Mouse (Mus musculus): ENCODE measurements around the gene Qk. TPM values are rescaled to one million over a fixed set of nuclear protein-coding genes. Genes with fewer than 3 reads are reported as not detected.

Gene Qk
- polyA plus RNA-seq, 1 experiment from 2014 or later, result 44.5 TPM

DNA sequence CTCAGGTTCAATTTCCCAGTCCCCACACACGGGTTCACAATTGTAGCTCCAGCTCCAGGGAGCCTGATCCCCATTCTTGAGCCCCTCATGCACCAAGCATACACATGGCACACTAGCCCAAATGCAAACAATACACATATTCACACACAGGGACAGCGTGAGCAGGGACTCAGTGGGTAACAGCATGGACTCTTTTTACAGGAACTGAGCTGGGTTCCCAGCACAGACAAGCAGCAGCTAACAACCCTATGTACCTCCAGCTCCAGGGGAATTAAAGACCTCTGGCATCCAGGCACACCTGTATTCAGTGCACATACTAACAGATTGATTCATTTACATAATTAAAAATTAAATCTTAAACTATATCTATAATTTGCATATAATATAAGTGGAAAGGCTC, 34.9 kb downstream of the Qk start:
- peaks cover 19% of the 10 kb centered on the region; the same call in 1 of the 2 replicates for H3K4me1 ChIP-seq
- no peak overlapping the region for H3K27ac ChIP-seq
- H3K9me3 ChIP-seq, result no peaks in the 10 kb centered on the region
- no peak overlapping the region for H3K4me3 ChIP-seq
- no peak for DNase-seq (ENCODE audit: low spot score)
- peaks cover 5% of the 10 kb centered on the region for H3K36me3 ChIP-seq
- no peaks in the 10 kb centered on the region for H3K27me3 ChIP-seq (ENCODE audit: insufficient read depth, poor library complexity, severe bottlenecking)
- WGBS, result 55% methylated on average over 2 of the region's 2 CpGs

DNA sequence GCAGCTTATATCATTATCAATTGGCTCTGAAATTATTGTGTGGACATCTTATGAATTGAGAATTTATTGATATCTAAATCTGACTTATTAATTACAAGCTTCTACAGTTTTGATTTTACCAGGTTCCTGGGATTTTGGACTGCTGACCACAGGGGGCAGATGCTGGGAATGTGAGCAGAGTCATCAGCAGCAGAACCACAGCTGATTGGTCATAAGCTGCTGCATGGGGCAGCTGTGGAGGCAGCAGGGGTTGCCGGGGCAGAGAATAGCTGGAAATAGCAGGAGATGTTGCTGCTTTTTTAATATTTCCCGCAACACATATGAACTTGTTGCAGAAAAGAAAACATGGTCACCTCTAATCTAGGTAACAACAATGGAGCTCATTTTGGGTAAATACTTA, 40.1 kb downstream of the Qk start:
- Histone ChIP-seq H3K9me3 (no peaks in the 10 kb centered on the region), H3K27me3 (ENCODE audit: insufficient read depth, poor library complexity, severe bottlenecking) (no peaks in the 10 kb centered on the region), H3K27ac (no peak overlapping the region), H3K4me3 (no peak overlapping the region), H3K36me3 (peaks cover 14% of the 10 kb centered on the region), H3K4me1 (0 out of 2 replicates have a peak, but pooled peaks cover under 1% of the 10 kb centered on the region)
- no peak for DNase-seq (ENCODE audit: low spot score)
- 83% methylated on average over 2 of the region's 2 CpGs for WGBS

DNA sequence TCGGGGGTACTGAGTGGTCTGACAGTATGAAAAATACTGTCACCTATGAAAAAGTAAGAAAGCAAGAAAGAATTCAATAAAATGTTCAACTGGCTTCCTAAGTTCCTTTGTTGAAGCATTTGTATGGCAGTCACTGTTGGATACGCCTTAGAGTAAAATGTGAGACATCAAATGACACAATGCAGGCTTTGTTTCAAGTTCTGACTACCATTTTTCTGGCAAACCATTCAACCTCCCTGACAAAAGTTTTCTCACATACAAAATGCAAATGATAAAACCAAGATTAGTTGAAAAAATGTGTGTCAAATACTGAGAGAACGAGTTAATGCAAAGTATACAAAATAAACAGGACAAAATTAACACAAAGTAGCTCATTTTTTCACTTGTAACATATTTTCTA, 50.1 kb downstream of the Qk start:
- 0 out of 2 replicates have a peak, but pooled peaks cover 3% of the 10 kb centered on the region for H3K4me1 ChIP-seq
- H3K27me3 ChIP-seq (ENCODE audit: insufficient read depth, poor library complexity, severe bottlenecking), result no peaks in the 10 kb centered on the region
- no peak overlapping the region for H3K4me3 ChIP-seq
- peaks cover 10% of the 10 kb centered on the region; the same call in 1 of the 2 replicates for H3K36me3 ChIP-seq
- no peak for DNase-seq (ENCODE audit: low spot score)
- H3K27ac ChIP-seq, result no peak overlapping the region
- 84% methylated on average over 3 of the region's 3 CpGs for WGBS
- H3K9me3 ChIP-seq, result no peaks in the 10 kb centered on the region

DNA sequence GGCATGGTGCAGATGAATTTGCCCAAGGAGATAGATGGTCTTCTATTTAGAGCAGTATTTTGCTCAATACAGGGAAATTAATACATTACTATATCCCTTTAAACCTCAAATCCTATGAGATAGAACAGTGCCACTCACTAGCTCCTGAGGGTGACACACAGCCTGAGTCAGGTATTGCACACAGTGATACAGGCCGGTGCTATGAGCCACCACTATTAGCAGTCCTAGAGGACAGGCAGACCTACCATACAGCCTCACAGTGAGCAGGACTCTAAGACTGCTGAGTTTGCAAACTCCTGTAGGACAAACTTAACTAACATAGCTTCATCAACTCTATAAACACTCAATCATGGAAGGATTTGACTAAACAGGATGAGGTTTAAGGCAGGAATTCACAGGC, 51.2 kb downstream of the Qk start:
- WGBS, result 82% methylated on average over 1 of the region's 1 CpGs

GRCm38 (mm10) chr17:10266207-10266606, 53.4 kb downstream of the Qk start:
- DNase-seq (ENCODE audit: low spot score), result no peak
- 0 out of 2 replicates have a peak, but pooled peaks cover 3% of the 10 kb centered on the region for H3K4me1 ChIP-seq
- H3K27me3 ChIP-seq (ENCODE audit: insufficient read depth, poor library complexity, severe bottlenecking), result no peaks in the 10 kb centered on the region
- H3K36me3 ChIP-seq, result peaks cover 12% of the 10 kb centered on the region
- H3K27ac ChIP-seq, result no peak overlapping the region
- H3K4me3 ChIP-seq, result no peak overlapping the region
- WGBS, result 82% methylated on average over 4 of the region's 4 CpGs
- no peaks in the 10 kb centered on the region for H3K9me3 ChIP-seq

More for the DNA sequence above, 51.2 kb downstream of the Qk start:
- H3K4me3 ChIP-seq, result no peak overlapping the region
- H3K27me3 ChIP-seq (ENCODE audit: insufficient read depth, poor library complexity, severe bottlenecking), result no peaks in the 10 kb centered on the region
- no peaks in the 10 kb centered on the region for H3K9me3 ChIP-seq
- peaks cover 14% of the 10 kb centered on the region; the same call in 1 of the 2 replicates for H3K36me3 ChIP-seq
- no peak overlapping the region for H3K27ac ChIP-seq
- H3K4me1 ChIP-seq, result 0 out of 2 replicates have a peak, but pooled peaks cover 3% of the 10 kb centered on the region
- no peak for DNase-seq (ENCODE audit: low spot score)

GRCm38 (mm10) chr17:10251252-10251958, 68.2 kb downstream of the Qk start:
- Histone ChIP-seq H3K36me3 (peaks cover 10% of the 10 kb centered on the region; the same call in 1 of the 2 replicates), H3K27ac (no peak overlapping the region), H3K4me3 (no peak overlapping the region), H3K4me1 (peaks cover 4% of the 10 kb centered on the region; the same call in 1 of the 2 replicates), H3K27me3 (ENCODE audit: insufficient read depth, poor library complexity, severe bottlenecking) (no peaks in the 10 kb centered on the region), H3K9me3 (no peaks in the 10 kb centered on the region)
- DNase-seq (ENCODE audit: low spot score), result no peak
- 75% methylated on average over 4 of the region's 4 CpGs for WGBS

DNA sequence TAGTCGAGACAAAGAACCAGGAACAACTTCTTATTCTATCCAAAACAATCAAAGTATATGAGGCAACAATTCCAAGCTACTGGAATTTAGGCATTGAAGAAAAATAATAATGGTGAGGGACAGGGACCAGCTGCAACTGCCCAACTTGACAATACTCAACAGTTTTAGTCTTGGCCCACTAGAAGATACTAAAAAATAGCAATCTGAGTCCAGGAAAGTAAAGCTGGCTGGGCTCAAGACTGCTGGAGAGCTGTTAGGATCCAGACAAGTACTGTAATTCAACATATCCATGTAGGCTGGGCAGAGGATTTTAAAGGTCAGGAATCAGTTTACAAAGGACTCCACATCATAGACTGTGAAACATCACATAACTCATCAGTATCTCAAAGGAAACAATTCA, 79.6 kb downstream of the Qk start:
- 95% methylated on average over 1 of the region's 1 CpGs for WGBS

DNA sequence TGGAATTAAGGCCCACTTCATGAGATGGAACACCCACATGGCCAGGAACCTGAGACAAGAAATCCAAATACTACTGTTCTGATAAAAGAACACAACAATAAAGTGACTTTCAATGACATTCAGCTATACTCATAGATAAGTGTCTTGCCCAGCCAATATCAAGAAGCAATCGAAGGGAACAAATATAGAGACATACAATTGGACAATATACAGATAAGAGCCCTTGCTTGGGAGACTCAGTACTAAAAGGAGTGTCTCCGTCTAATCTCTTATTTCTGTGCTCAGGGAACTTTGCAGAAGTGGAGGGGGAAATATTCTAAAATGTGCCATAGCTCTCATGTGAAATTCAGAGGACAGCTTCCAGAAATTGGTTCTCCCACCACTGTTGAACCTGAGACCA, 83.1 kb downstream of the Qk start:
- peaks cover 22% of the 10 kb centered on the region for H3K36me3 ChIP-seq
- H3K27ac ChIP-seq, result no peak overlapping the region
- no peak for DNase-seq (ENCODE audit: low spot score)
- 79% methylated on average over 2 of the region's 2 CpGs for WGBS
- no peaks in the 10 kb centered on the region for H3K4me1 ChIP-seq
- no peak overlapping the region for H3K4me3 ChIP-seq
- no peaks in the 10 kb centered on the region for H3K9me3 ChIP-seq
- H3K27me3 ChIP-seq (ENCODE audit: insufficient read depth, poor library complexity, severe bottlenecking), result no peaks in the 10 kb centered on the region

More for the DNA sequence above, 79.6 kb downstream of the Qk start:
- no peaks in the 10 kb centered on the region for H3K9me3 ChIP-seq
- no peak overlapping the region for H3K27ac ChIP-seq
- H3K4me3 ChIP-seq, result no peak overlapping the region
- no peaks in the 10 kb centered on the region for H3K27me3 ChIP-seq (ENCODE audit: insufficient read depth, poor library complexity, severe bottlenecking)
- no peaks in the 10 kb centered on the region for H3K4me1 ChIP-seq
- no peak for DNase-seq (ENCODE audit: low spot score)
- peaks cover 15% of the 10 kb centered on the region for H3K36me3 ChIP-seq

GRCm38 (mm10) chr17:10232406-10232805, 87.2 kb downstream of the Qk start:
- H3K36me3 ChIP-seq, result peaks cover 18% of the 10 kb centered on the region
- no peaks in the 10 kb centered on the region for H3K27me3 ChIP-seq (ENCODE audit: insufficient read depth, poor library complexity, severe bottlenecking)
- WGBS, result 89% methylated on average over 3 of the region's 3 CpGs
- no peak overlapping the region for H3K27ac ChIP-seq
- H3K4me1 ChIP-seq, result no peaks in the 10 kb centered on the region
- DNase-seq (ENCODE audit: low spot score), result no peak
- no peaks in the 10 kb centered on the region for H3K9me3 ChIP-seq
- H3K4me3 ChIP-seq, result no peak overlapping the region

DNA sequence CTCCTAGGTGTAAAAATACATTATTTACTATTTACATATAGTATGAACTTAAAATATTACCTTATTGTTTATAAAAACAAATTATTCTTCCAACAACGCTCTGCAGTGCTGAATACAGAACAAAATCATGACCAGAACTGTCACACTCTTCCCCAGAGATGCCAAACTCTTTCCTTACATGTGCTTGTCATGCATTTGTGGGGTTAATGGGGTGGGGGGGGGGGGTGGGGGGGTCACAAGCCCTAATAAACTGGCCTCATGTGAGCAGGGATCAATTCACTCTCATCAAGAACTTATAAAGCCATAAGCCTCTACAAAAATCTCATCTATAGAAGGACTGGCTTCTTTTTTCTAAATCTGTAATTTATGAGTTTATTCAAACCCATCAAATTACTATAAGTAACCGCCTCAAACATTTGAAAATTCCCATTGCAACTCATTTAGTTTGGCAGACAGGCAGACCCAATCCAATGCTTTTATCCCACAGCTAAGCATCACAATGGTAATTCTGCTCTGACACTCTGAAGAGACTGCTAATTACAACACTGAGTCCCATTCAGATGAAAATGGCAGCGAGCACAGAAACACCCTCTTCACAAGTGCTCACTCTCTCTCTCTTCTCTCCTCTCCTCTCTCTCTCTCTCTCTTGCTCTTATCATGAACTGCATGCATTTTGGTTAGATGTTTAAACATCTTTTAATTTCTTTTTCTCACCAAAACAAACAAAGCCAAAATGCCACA, 91.7 kb downstream of the Qk start:
- Histone ChIP-seq H3K27ac (no peak overlapping the region), H3K4me1 (no peaks in the 10 kb centered on the region), H3K4me3 (no peak overlapping the region), H3K36me3 (0 out of 2 replicates have a peak, but pooled peaks cover 4% of the 10 kb centered on the region), H3K9me3 (no peaks in the 10 kb centered on the region), H3K27me3 (ENCODE audit: insufficient read depth, poor library complexity, severe bottlenecking) (no peaks in the 10 kb centered on the region)
- 78% methylated on average over 3 of the region's 3 CpGs for WGBS
- no peak for DNase-seq (ENCODE audit: low spot score)

GRCm38 (mm10) chr17:10216164-10216563, 103.5 kb downstream of the Qk start:
- WGBS, result 85% methylated on average over 5 of the region's 5 CpGs
- Histone ChIP-seq H3K36me3 (peaks cover 36% of the 10 kb centered on the region), H3K27me3 (ENCODE audit: insufficient read depth, poor library complexity, severe bottlenecking) (no peaks in the 10 kb centered on the region), H3K4me1 (no peaks in the 10 kb centered on the region), H3K27ac (no peak overlapping the region), H3K4me3 (no peak overlapping the region), H3K9me3 (no peaks in the 10 kb centered on the region)
- DNase-seq (ENCODE audit: low spot score), result no peak

DNA sequence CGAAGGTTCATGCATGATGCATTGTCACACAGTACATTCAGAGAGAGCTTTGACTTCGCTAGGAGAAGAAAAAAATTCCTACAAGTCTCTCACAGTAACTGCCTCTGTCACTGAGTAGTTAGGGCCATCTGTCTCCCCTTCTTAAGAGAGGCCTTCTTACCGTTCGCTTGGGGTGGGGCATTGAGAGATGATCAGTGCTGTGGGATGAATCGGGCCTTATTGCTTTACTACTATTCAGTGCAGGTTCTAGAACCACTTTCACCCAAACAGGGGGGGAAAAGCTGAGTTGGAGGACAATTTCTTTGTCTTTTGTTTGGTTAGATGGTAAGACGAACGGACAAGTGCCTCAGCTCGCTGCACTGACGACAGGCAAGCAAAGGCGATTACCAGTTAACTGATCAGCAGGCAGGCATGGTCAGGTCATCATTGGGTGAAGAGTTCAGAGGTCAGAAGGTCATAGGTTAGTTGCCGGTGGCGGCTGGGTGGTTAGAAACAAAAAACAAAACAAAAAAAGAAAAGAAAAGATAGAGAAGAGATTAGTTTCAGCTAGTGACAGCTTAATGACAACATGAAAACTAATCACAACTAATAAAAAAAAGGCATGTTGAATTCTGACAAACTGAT, 110.4 kb downstream of the Qk start:
- no peaks in the 10 kb centered on the region for H3K9me3 ChIP-seq
- 65% methylated on average over 12 of the region's 12 CpGs for WGBS
- H3K4me1 ChIP-seq, result no peaks in the 10 kb centered on the region
- H3K4me3 ChIP-seq, result no peak overlapping the region
- no peak overlapping the region for H3K27ac ChIP-seq
- H3K36me3 ChIP-seq, result peaks cover 42% of the 10 kb centered on the region
- H3K27me3 ChIP-seq (ENCODE audit: insufficient read depth, poor library complexity, severe bottlenecking), result no peaks in the 10 kb centered on the region
- DNase-seq (ENCODE audit: low spot score), result no peak

DNA sequence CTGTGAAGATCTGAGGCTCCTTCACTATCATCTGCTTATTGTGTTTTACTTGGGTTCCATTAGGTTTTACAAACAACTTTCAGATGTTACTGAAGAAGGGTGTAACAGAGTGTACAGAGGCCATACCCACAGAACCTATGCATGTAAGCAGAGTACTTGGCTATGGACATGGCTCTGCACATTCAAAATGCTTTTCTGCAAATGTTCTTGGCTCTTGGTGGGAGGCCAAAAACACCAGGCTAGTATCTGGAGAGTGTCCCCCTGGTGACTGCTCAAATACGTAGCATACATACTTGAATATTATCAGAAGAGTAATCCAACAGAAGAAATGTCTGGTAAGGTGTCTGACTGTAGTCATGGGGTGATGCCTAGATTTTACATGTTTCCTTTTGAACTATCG, 121.0 kb downstream of the Qk start:
- H3K27ac ChIP-seq, result no peak overlapping the region
- DNase-seq (ENCODE audit: low spot score), result no peak
- 84% methylated on average over 2 of the region's 2 CpGs for WGBS
- H3K27me3 ChIP-seq (ENCODE audit: insufficient read depth, poor library complexity, severe bottlenecking), result no peaks in the 10 kb centered on the region
- no peaks in the 10 kb centered on the region for H3K9me3 ChIP-seq
- H3K4me1 ChIP-seq, result no peaks in the 10 kb centered on the region
- peaks cover 39% of the 10 kb centered on the region for H3K36me3 ChIP-seq
- no peak overlapping the region for H3K4me3 ChIP-seq

Measured in heart, embryonic 10.5 days (tissue).